In the genomic region with DNA sequence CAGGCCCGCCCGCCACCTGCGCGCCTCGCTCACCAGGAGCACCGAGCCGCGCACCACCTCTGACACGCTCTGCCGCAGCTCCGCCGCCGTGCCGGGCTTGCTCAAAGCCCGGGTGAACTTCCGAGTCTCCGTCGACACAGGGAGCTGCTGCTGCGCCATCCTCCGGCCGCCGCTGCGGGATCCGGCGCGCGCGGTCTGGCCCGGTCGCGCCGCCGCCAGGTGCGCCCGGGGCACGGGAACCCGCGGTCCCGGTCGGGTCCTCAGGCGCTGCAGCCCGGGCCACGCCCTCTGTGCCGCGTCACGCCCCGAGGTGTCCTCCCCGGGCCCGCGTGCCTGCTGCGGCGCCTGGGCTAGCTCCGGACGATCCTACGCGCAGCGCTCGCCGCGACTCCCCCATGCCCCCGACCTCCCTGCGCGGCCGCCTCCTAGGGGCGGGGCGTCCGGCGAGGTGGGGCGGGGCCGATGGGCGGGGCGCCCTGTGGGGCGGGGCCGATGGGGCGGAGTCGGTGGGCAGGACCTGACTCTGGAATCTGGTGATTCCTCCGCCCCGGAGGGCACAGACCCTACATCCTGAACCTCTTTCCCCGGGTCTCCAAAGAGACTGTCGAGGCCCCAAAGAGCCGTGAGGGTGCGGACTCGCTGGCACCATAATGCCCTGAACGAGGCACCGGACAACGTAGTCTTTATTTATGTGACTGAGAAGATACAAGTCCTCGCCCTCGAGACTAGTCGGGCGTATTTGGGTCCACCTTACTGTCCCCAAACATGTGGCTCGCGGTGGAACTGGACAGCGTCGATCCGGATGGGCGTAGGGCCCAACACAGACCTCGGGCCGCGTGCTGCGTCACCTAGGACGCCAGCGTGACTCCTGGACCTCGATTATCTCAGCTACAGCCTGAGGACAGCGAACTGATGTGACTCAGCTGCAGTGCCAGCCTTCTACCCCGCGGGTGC, we compare ENCODE assay signal across 8 mouse cellular contexts. TPM values are rescaled to one million over a fixed set of nuclear protein-coding genes. Genes with fewer than 3 reads are reported as not detected.
DNase-seq lines count a peak whose midpoint lies in the region; ATAC-seq lines count a peak whose summit lies in the region.

A gene (minus strand): TSS at position 381 of the 954 bp plus-strand sequence.

- WGBS in hindbrain, embryonic 14.5 days: under 1% methylated on average over 103 of the region's 106 CpGs

- no peaks in the 10 kb centered on the region for H3K4me1 ChIP-seq in hindbrain, embryonic 14.5 days (replicated peaks; ENCODE audit: control insufficient read depth, insufficient read depth, low read length)

- H3K36me3 ChIP-seq in hindbrain, embryonic 14.5 days (replicated peaks; ENCODE audit: control insufficient read depth, insufficient read depth): no peaks in the 10 kb centered on the region

- DNase-seq in R1 (ENCODE audit: low read depth, low spot score): peak; percentile 89
- peak; percentile 93 to 95 for DNase-seq in cerebellum, postnatal 25 days
- peak; percentile 61 to 62 for DNase-seq in frontal cortex, postnatal 25 days (ENCODE audit: low spot score in 2 of 2)
- DNase-seq in hindbrain, embryonic 14.5 days (ENCODE audit: low spot score): peak; percentile 72
- DNase-seq in layer of hippocampus, postnatal 36 days: peak; percentile 81 to 85
- peak; percentile 93 for DNase-seq in lung, postnatal 36 days
- peak; percentile 92 for DNase-seq in retina, postnatal 1 day
- DNase-seq in urinary bladder, adult 18-20 months (ENCODE audit: low spot score in 2 of 2): peak; percentile 88

- H3K9me3 ChIP-seq in hindbrain, embryonic 14.5 days (ENCODE audit: control insufficient read depth, low read length): no peaks in the 10 kb centered on the region

- peak within 1 kb of the TSS; percentile 64 for H3K9ac ChIP-seq in hindbrain, embryonic 14.5 days

- peaks cover 8% of the 10 kb centered on the region for H3K27me3 ChIP-seq in hindbrain, embryonic 14.5 days (ENCODE audit: control insufficient read depth, insufficient read depth, low read length)

- H3K4me3 ChIP-seq in hindbrain, embryonic 14.5 days (replicated peaks; ENCODE audit: low read length): peak within 1 kb of the TSS; percentile 73

- ATAC-seq in hindbrain, embryonic 14.5 days (ENCODE audit: low FRiP score): peak; percentile 87

- H3K4me2 ChIP-seq in hindbrain, embryonic 14.5 days (replicated peaks): peak within 1 kb of the TSS; percentile 89

- peak within 1 kb of the TSS; percentile 80 for H3K27ac ChIP-seq in hindbrain, embryonic 14.5 days

RNA-seq across cellular contexts. Expression of the gene that starts here (rescaled TPM):
- 15.4 and 16.2 TPM in 2 replicates for polyA plus RNA-seq in hindbrain, embryonic 14.5 days (2014; fragmentation: Nextera tagmentation; extraction: Ambion mirVana)
- 100 to 1,000 TPM; 202 to 212 TPM for total RNA-seq in layer of hippocampus, postnatal 36 days (2021)

Comparison
In these comparisons a context has a peak if more than half of its experiments do, and no peak if none do; other contexts are left out.
1. Peak in every context shown above with its lines: DNase-seq, ATAC-seq, H3K4me3 ChIP-seq and H3K27ac ChIP-seq.